Mouse (Mus musculus) ovary, adult 2 months (tissue): ENCODE measurements around the gene Olfr1394. TPM values are rescaled to one million over a fixed set of nuclear protein-coding genes. Genes with fewer than 3 reads are reported as not detected.

Source experiments
- polyA plus RNA-seq: library from polyadenylated mRNA; depleted of rRNA; stranded (reverse); fragments of >200 nt; gene quantifications from 2 replicates; pipeline ENCODE4 v1.2.3, GENCODE M21; 2012; rRNA removed

The Olfr1394 gene
- polyA plus RNA-seq = not detected in 2 replicates

GRCm38 (mm10) chr11:49154077-49154476 is at the start of gene Olfr1394:
Olfr1394 (plus strand) TSS chr11:49154377.

GRCm38 (mm10) chr11:49114774-49115173 is 39.4 kb upstream of the Olfr1394 start, which contains the start of gene Olfr1396:
Olfr1396 (minus strand) TSS chr11:49114874.

GRCm38 (mm10) chr11:49141974-49142373 is 12.2 kb upstream of the Olfr1394 start, which contains the start of gene Olfr1395:
Olfr1395 (plus strand) TSS chr11:49142274.

GRCm38 (mm10) chr11:49186955-49187488 is 32.8 kb downstream of the Olfr1394 start, which contains the start of gene Btnl9:
Btnl9 (minus strand) TSS chr11:49187159.

GRCm38 (mm10) chr11:49203129-49203768 is 49.1 kb downstream of the Olfr1394 start, which contains the start of gene Zfp62:
Zfp62 (plus strand) TSS chr11:49203292.

Other genes with a start within 250 kb of the Olfr1394 start
- 1.7 and 3.1 TPM in 2 replicates for gene Psme2b, start 208.2 kb upstream of the Olfr1394 start, polyA plus RNA-seq
- 0.07 and 0.11 TPM in 2 replicates for gene Olfr56, start 175.5 kb upstream of the Olfr1394 start, polyA plus RNA-seq
- gene 9930111J21Rik1, start 175.0 kb upstream of the Olfr1394 start, polyA plus RNA-seq = 1.0 and 1.5 TPM in 2 replicates
- 0.03 and 0.05 TPM in 2 replicates for gene Gm12185, start 162.2 kb upstream of the Olfr1394 start, polyA plus RNA-seq
- 0.43 and 0.56 TPM in 2 replicates for gene Tgtp1, start 160.2 kb upstream of the Olfr1394 start, polyA plus RNA-seq
- gene 9930111J21Rik2, start 103.1 kb upstream of the Olfr1394 start, polyA plus RNA-seq = 0.54 and 1.0 TPM in 2 replicates
- 2.0 TPM in 2 replicates for gene Tgtp2, start 90.2 kb upstream of the Olfr1394 start, polyA plus RNA-seq
- 2.3 and 4.1 TPM in 2 replicates for gene Ifi47, start 77.8 kb upstream of the Olfr1394 start, polyA plus RNA-seq
- 0.52 TPM in 1 of 2 replicates, not detected in the other for gene Olfr1396, start 39.5 kb upstream of the Olfr1394 start, polyA plus RNA-seq
- gene Olfr1395, start 12.1 kb upstream of the Olfr1394 start, polyA plus RNA-seq = not detected in 2 replicates
- 7.7 and 9.6 TPM in 2 replicates for gene Btnl9, start 32.8 kb downstream of the Olfr1394 start, polyA plus RNA-seq
- gene Zfp62, start 48.9 kb downstream of the Olfr1394 start, polyA plus RNA-seq = 0.97 and 1.0 TPM in 2 replicates
- 218 and 240 TPM in 2 replicates for gene Mgat1, start 89.8 kb downstream of the Olfr1394 start, polyA plus RNA-seq
- not detected in 2 replicates for gene Olfr1393, start 123.9 kb downstream of the Olfr1394 start, polyA plus RNA-seq
- gene Olfr1392, start 130.9 kb downstream of the Olfr1394 start, polyA plus RNA-seq = 0.16 and 0.17 TPM in 2 replicates
- not detected in 2 replicates for gene Olfr10, start 150.4 kb downstream of the Olfr1394 start, polyA plus RNA-seq
- not detected in 2 replicates for gene Olfr1391, start 168.4 kb downstream of the Olfr1394 start, polyA plus RNA-seq
- gene Olfr1390, start 180.8 kb downstream of the Olfr1394 start, polyA plus RNA-seq = not detected in 2 replicates